Mouse (Mus musculus): Measurements from ENCODE around the gene Gm12394.
"Not testable (repeated sequence)": the region's sequence is repeated elsewhere in the genome, so short reads cannot be mapped to it uniquely, and the experiment has no call there.

DNA sequence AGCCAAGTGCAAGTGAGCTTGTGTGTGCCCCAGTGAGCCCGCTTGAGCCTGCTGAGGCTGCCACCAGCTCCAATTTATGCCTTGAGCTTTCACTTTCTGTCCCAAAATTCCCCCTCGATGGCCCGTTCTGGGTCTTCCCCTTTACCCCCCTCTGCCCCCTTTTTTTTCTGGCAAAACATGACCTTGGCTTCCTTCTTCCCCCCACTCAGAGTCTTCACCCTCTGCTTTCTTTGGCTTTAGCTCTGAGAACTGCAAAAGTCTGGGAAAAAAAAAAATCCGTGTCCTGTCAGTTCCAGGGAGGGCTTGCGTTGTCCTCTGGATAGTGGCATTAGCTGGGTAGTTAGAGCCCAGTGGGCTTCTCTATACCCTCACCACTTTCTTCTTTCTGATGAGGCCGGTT, 100.1 kb downstream of the Gm12394 start, which contains the start of gene Ccl19:
- TF ChIP-seq CTCF, EP300 (IDR thresholded peaks at IDR 0.05; ENCODE audit: low read depth): not testable (repeated sequence)
